Mouse (Mus musculus) CH12.LX (cell line): ENCODE data around the gene Scgb1a1.

Experiments
- CTCF ChIP-seq, 2 experiments: IDR thresholded peaks in 1 of 2; conservative IDR thresholded peaks in 1 of 2; 2 replicates each; pipeline ENCODE4 v1.5.1; 2011 to 2012; ENCODE audit warnings: low read depth in 2 of 2, low read length in 2 of 2, improper control_type of control experiment in 1 of 2, inconsistent platforms in 1 of 2, mild to moderate bottlenecking in 1 of 2, moderate library complexity in 1 of 2
- JUN ChIP-seq: IDR thresholded peaks from 2 replicates; pipeline ENCODE4 v1.6.1; 2011; ENCODE audit warnings: low read depth, mild to moderate bottlenecking, low read length, improper control_type of control experiment, moderate library complexity; ENCODE audit not compliant: insufficient read depth
- UBTF ChIP-seq: IDR thresholded peaks from 2 replicates; pipeline ENCODE4 v1.6.1; 2012; ENCODE audit warnings: low read depth, mild to moderate bottlenecking, inconsistent platforms, low read length, improper control_type of control experiment, moderate library complexity

GRCm38 (mm10) chr19:9076035-9076434, 11.7 kb downstream of the Scgb1a1 start:
- TF ChIP-seq CTCF (conservative IDR thresholded peaks at IDR 0.05 in 1 of 2, IDR thresholded peaks at IDR 0.05 in 1 of 2; ENCODE audit: low read depth in 2 of 2, low read length in 2 of 2): no peak
- no peak for TF ChIP-seq JUN
- no peak for TF ChIP-seq UBTF
